Mouse (Mus musculus) adipocyte (in vitro differentiated cells): ENCODE results near the gene Arl6ip5.

Experiments used
- DNase-seq: peaks from one replicate; pipeline ENCODE4 v3.0.0-alpha.2; 2016; ENCODE audit warnings: low spot score

The Arl6ip5 gene

GRCm38 (mm10) chr6:97210191-97210961 is at the start of gene Arl6ip5:
Gene Arl6ip5, plus strand, starts transcription at chr6:97210689.
- peak; percentile 98 for DNase-seq

GRCm38 (mm10) chr6:97175716-97176115 is 34.8 kb upstream of the Arl6ip5 start:
- no peak for DNase-seq

- peak; percentile 98 for DNase-seq
Measured at GRCm38 (mm10) chr6:97178491-97179366, 31.8 kb upstream of the Arl6ip5 start, which contains the start of gene Tmf1. Gene Tmf1, minus strand, starts transcription at chr6:97179122.

GRCm38 (mm10) chr6:97179367-97179828 is 31.1 kb upstream of the Arl6ip5 start:
- DNase-seq, result no peak

- no peak for DNase-seq
Measured at GRCm38 (mm10) chr6:97200437-97200836, 10.1 kb upstream of the Arl6ip5 start.

- DNase-seq, result no peak
Measured at GRCm38 (mm10) chr6:97202477-97202876, 8.0 kb upstream of the Arl6ip5 start.

- peak; percentile 40 for DNase-seq
Measured at GRCm38 (mm10) chr6:97204252-97204869, 6.1 kb upstream of the Arl6ip5 start.

- peak; percentile 48 for DNase-seq
Measured at GRCm38 (mm10) chr6:97204952-97205351, 5.5 kb upstream of the Arl6ip5 start.

GRCm38 (mm10) chr6:97205439-97205885 is 5.0 kb upstream of the Arl6ip5 start, which contains the start of gene Uba3:
Gene Uba3, minus strand, starts transcription at chr6:97205647.
- peak; percentile 100 for DNase-seq

- no peak for DNase-seq
Measured at GRCm38 (mm10) chr6:97207085-97207484, 3.4 kb upstream of the Arl6ip5 start.

- no peak for DNase-seq
Measured at GRCm38 (mm10) chr6:97208406-97208805, 2.1 kb upstream of the Arl6ip5 start.

GRCm38 (mm10) chr6:97209201-97209600 is 1.3 kb upstream of the Arl6ip5 start:
- DNase-seq, result peak; percentile 55

- DNase-seq, result no peak
Measured at GRCm38 (mm10) chr6:97209751-97210150, 738 bp upstream of the Arl6ip5 start.

- peak; percentile 50 for DNase-seq
Measured at GRCm38 (mm10) chr6:97210962-97211601, 593 bp downstream of the Arl6ip5 start.

- DNase-seq, result peak; percentile 82
Measured at GRCm38 (mm10) chr6:97211981-97212380, 1.5 kb downstream of the Arl6ip5 start.

- DNase-seq, result no peak
Measured at GRCm38 (mm10) chr6:97216154-97216821, 5.8 kb downstream of the Arl6ip5 start.

- no peak for DNase-seq
Measured at GRCm38 (mm10) chr6:97220672-97221071, 10.2 kb downstream of the Arl6ip5 start.

- DNase-seq, result no peak
Measured at GRCm38 (mm10) chr6:97221205-97222025, 10.9 kb downstream of the Arl6ip5 start.

- no peak for DNase-seq
Measured at GRCm38 (mm10) chr6:97222321-97222720, 11.8 kb downstream of the Arl6ip5 start.

GRCm38 (mm10) chr6:97222931-97223467 is 12.5 kb downstream of the Arl6ip5 start:
- no peak for DNase-seq
